Mouse (Mus musculus) lung, adult 18-20 months (tissue): Measurements from ENCODE around the gene Notch1.

Source experiments
- DNase-seq, 2 experiments: peaks; one replicate each; pipeline ENCODE4 v3.0.0; 2022; ENCODE audit warnings: mixed read lengths in 2 of 2

Gene Notch1

GRCm38 (mm10) chr2:26516275-26516674 is at the start of gene Notch1:
Notch1 (minus strand) TSS chr2:26516663.
- peak in 1 of 2 experiments; percentile 64 for DNase-seq

- DNase-seq = peak in 1 of 2 experiments; percentile 60
Observed at GRCm38 (mm10) chr2:26566221-26566620, 49.8 kb upstream of the Notch1 start.

- peak; percentile 55 to 75 for DNase-seq
Observed at GRCm38 (mm10) chr2:26561351-26562016, 45.0 kb upstream of the Notch1 start.

- DNase-seq = no peak
Observed at GRCm38 (mm10) chr2:26560506-26560905, 44.0 kb upstream of the Notch1 start.

- peak; percentile 80 to 84 for DNase-seq
Observed at GRCm38 (mm10) chr2:26556535-26556993, 40.1 kb upstream of the Notch1 start.

GRCm38 (mm10) chr2:26555076-26555475 is 38.6 kb upstream of the Notch1 start:
- DNase-seq = peak; percentile 81 to 89

GRCm38 (mm10) chr2:26553904-26554303 is 37.4 kb upstream of the Notch1 start:
- peak; percentile 69 to 81 for DNase-seq

- no peak for DNase-seq
Observed at GRCm38 (mm10) chr2:26552066-26552465, 35.6 kb upstream of the Notch1 start.

GRCm38 (mm10) chr2:26551446-26551845 is 35.0 kb upstream of the Notch1 start:
- DNase-seq = no peak

GRCm38 (mm10) chr2:26550777-26551176 is 34.3 kb upstream of the Notch1 start:
- DNase-seq = peak in 1 of 2 experiments; percentile 38

- no peak for DNase-seq
Observed at GRCm38 (mm10) chr2:26550205-26550604, 33.7 kb upstream of the Notch1 start.

GRCm38 (mm10) chr2:26549801-26550200 is 33.3 kb upstream of the Notch1 start:
- peak; percentile 64 to 67 for DNase-seq

GRCm38 (mm10) chr2:26547481-26547880 is 31.0 kb upstream of the Notch1 start:
- DNase-seq = no peak

- DNase-seq = peak; percentile 48 to 53
Observed at GRCm38 (mm10) chr2:26544265-26544664, 27.8 kb upstream of the Notch1 start.

- DNase-seq = no peak
Observed at GRCm38 (mm10) chr2:26543768-26544167, 27.3 kb upstream of the Notch1 start.

GRCm38 (mm10) chr2:26543155-26543554 is 26.7 kb upstream of the Notch1 start:
- DNase-seq = peak; percentile 62 to 63

- no peak for DNase-seq
Observed at GRCm38 (mm10) chr2:26541258-26541910, 24.9 kb upstream of the Notch1 start.

GRCm38 (mm10) chr2:26540721-26541120 is 24.3 kb upstream of the Notch1 start:
- no peak for DNase-seq

- DNase-seq = no peak
Observed at GRCm38 (mm10) chr2:26539516-26539915, 23.1 kb upstream of the Notch1 start.

- no peak for DNase-seq
Observed at GRCm38 (mm10) chr2:26535517-26536045, 19.1 kb upstream of the Notch1 start.

- peak; percentile 83 to 87 for DNase-seq
Observed at GRCm38 (mm10) chr2:26534616-26535015, 18.2 kb upstream of the Notch1 start.

GRCm38 (mm10) chr2:26534161-26534560 is 17.7 kb upstream of the Notch1 start:
- DNase-seq = no peak

- DNase-seq = no peak
Observed at GRCm38 (mm10) chr2:26533249-26533648, 16.8 kb upstream of the Notch1 start.

- no peak for DNase-seq
Observed at GRCm38 (mm10) chr2:26531829-26532228, 15.4 kb upstream of the Notch1 start.
